Mouse (Mus musculus): ENCODE measurements at regions not wholly inside any gene's neighbourhood (a gene's known extent, or its start where the extent isn't known, plus 50 kb on each side); places are given as distances from the start of the nearest gene placed in this dataset.

DNA sequence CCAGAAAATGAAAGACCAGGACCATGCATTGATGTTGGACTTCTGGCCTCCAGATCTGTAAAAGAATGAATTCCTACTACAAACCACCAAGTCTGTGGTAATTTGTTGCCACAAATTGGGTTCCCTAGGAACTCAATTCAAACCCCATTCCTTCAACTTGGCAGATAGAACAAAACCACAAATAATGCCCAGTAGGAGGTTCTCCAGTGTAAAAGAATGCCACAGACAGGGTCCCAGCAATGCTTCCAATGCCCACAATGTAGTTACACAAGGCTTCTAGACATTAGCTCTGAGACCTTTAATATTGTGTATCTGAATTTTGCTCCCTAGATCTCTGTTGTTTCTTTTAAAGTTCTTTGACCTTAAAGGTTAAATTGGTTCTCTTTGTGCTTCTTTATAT lies 278.2 kb upstream of the Pitx2 start:
- Histone ChIP-seq H3K9me3 (ENCODE audit: control insufficient read depth) (no peaks in the 10 kb centered on the region), H3K4me1 (replicated peaks; ENCODE audit: control insufficient read depth, insufficient read depth, low read length) (no peaks in the 10 kb centered on the region), H3K9ac (ENCODE audit: low read depth, low read length) (no peak overlapping the region), H3K27ac (ENCODE audit: low read depth, low read length) (no peak overlapping the region), H3K27me3 (replicated peaks; ENCODE audit: control insufficient read depth, insufficient read depth, low read length) (no peaks in the 10 kb centered on the region), H3K4me3 (ENCODE audit: low read depth, low read length) (no peak overlapping the region), H3K36me3 (ENCODE audit: control insufficient read depth, insufficient read depth) (no peaks in the 10 kb centered on the region), H3K4me2 (replicated peaks; ENCODE audit: low read depth) (no peak overlapping the region)
- no peak for ATAC-seq
- no peak for TF ChIP-seq CTCF (IDR thresholded peaks at IDR 0.05; ENCODE audit: low read depth)

DNA sequence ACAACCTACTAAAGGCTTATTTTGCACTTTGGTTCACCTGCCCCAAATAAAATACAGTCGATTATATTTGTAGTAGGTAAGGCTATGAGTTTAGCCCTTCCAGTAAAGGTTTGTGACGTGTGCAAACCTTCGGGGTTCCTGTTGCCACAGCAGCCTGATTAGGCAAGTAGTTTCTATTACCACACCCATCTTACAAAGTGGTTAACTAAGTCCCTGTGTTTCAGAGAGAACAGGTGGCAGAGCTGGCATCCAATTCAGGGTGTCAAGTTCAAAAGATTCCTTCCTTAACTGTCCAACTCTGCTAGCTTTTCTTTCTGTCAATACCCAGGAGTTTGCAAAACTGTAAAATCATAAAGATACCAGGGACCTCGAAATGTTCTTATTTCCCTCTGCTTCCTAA lies 277.5 kb upstream of the Pitx2 start:
- H3K27me3 ChIP-seq (replicated peaks; ENCODE audit: control insufficient read depth, insufficient read depth, low read length) = no peaks in the 10 kb centered on the region
- H3K4me2 ChIP-seq (replicated peaks; ENCODE audit: low read depth) = no peak overlapping the region
- no peak overlapping the region for H3K27ac ChIP-seq (ENCODE audit: low read depth, low read length)
- H3K4me1 ChIP-seq (replicated peaks; ENCODE audit: control insufficient read depth, insufficient read depth, low read length) = no peaks in the 10 kb centered on the region
- 63% methylated on average over 4 of the region's 4 CpGs for WGBS
- no peaks in the 10 kb centered on the region for H3K36me3 ChIP-seq (ENCODE audit: control insufficient read depth, insufficient read depth)
- TF ChIP-seq CTCF (IDR thresholded peaks at IDR 0.05; ENCODE audit: low read depth) = no peak
- no peaks in the 10 kb centered on the region for H3K9me3 ChIP-seq (ENCODE audit: control insufficient read depth)
- no peak overlapping the region for H3K9ac ChIP-seq (ENCODE audit: low read depth, low read length)
- no peak for ATAC-seq
- no peak overlapping the region for H3K4me3 ChIP-seq (ENCODE audit: low read depth, low read length)

DNA sequence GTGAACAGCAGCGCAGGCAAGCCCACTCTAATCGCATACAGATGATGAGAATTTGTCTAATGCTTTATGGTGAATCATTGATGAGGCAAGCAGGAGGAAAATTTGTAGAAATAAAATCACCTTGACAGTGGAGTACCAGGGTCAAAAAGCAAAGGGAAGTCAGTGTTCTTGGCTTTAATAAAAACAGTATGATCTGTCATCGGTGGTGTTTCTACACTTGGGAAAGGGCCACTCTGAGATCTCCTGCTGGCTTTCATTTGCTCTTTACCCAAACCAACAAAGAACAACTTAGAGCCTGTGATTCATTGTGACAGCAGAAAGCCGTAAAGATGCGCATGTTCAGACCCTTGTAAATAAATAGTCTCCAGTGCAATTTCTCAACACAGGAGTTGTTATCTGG lies 261.1 kb upstream of the Pitx2 start:
- Histone ChIP-seq H3K4me2 (replicated peaks; ENCODE audit: low read depth) (no peak overlapping the region), H3K27ac (ENCODE audit: low read depth, low read length) (no peak overlapping the region), H3K4me3 (ENCODE audit: low read depth, low read length) (no peak overlapping the region), H3K9me3 (ENCODE audit: control insufficient read depth) (no peaks in the 10 kb centered on the region), H3K4me1 (replicated peaks; ENCODE audit: control insufficient read depth, insufficient read depth, low read length) (no peaks in the 10 kb centered on the region), H3K27me3 (replicated peaks; ENCODE audit: control insufficient read depth, insufficient read depth, low read length) (no peaks in the 10 kb centered on the region), H3K36me3 (ENCODE audit: control insufficient read depth, insufficient read depth) (no peaks in the 10 kb centered on the region), H3K9ac (ENCODE audit: low read depth, low read length) (no peak overlapping the region)
- no peak for ATAC-seq
- TF ChIP-seq CTCF (IDR thresholded peaks at IDR 0.05; ENCODE audit: low read depth) = no peak
- 76% methylated on average over 5 of the region's 5 CpGs for WGBS

DNA sequence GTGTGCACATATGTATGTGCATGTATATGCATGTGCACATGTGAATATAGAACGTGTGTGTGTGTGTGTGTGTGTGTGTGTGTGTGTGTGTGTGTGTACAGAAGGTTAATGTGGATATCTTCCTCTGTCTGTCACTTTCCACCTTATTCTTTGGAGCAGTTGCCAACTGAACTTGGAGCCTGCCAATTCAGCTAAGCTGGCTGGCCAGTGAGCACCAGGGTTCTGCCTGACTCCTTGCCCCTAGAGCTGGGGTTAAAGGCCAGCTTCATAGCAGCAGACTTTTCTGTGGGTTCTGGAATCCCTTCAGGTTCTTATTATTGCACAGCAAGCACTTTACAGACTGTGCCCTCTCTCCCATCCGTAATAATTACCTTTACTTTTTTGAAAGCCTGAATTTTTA lies 258.5 kb upstream of the Pitx2 start:
- no peaks in the 10 kb centered on the region for H3K27me3 ChIP-seq (replicated peaks; ENCODE audit: control insufficient read depth, insufficient read depth, low read length)
- no peak for TF ChIP-seq CTCF (IDR thresholded peaks at IDR 0.05; ENCODE audit: low read depth)
- no peak overlapping the region for H3K9ac ChIP-seq (ENCODE audit: low read depth, low read length)
- H3K36me3 ChIP-seq (ENCODE audit: control insufficient read depth, insufficient read depth) = no peaks in the 10 kb centered on the region
- WGBS = 90% methylated on average over 2 of the region's 2 CpGs
- no peak for ATAC-seq
- no peaks in the 10 kb centered on the region for H3K9me3 ChIP-seq (ENCODE audit: control insufficient read depth)
- no peak overlapping the region for H3K27ac ChIP-seq (ENCODE audit: low read depth, low read length)
- H3K4me3 ChIP-seq (ENCODE audit: low read depth, low read length) = no peak overlapping the region
- H3K4me1 ChIP-seq (replicated peaks; ENCODE audit: control insufficient read depth, insufficient read depth, low read length) = no peaks in the 10 kb centered on the region
- H3K4me2 ChIP-seq (replicated peaks; ENCODE audit: low read depth) = no peak overlapping the region

DNA sequence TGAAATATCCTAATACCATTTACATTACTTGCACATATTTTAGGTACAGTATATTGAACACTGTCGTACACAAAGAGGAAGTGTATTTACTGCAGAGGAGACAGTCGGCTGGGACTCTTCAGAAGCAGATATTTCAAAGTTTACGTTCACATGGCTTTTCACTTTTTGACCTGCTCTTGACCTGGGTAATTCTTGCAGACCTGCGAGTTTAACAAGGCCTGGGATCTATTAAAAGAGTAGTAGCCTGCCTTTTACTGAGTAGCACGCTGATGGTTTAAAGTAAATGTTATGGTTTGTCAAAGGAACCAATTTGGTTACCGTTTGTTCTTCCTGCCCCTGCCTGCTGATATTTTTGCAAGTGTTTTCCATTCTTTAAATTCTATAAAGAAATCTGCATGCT lies 255.0 kb upstream of the Pitx2 start:
- no peak for ATAC-seq
- H3K27ac ChIP-seq (ENCODE audit: low read depth, low read length) = no peak overlapping the region
- no peak overlapping the region for H3K4me2 ChIP-seq (replicated peaks; ENCODE audit: low read depth)
- H3K36me3 ChIP-seq (ENCODE audit: control insufficient read depth, insufficient read depth) = no peaks in the 10 kb centered on the region
- H3K4me3 ChIP-seq (ENCODE audit: low read depth, low read length) = no peak overlapping the region
- no peaks in the 10 kb centered on the region for H3K9me3 ChIP-seq (ENCODE audit: control insufficient read depth)
- no peaks in the 10 kb centered on the region for H3K27me3 ChIP-seq (replicated peaks; ENCODE audit: control insufficient read depth, insufficient read depth, low read length)
- WGBS = 42% methylated on average over 6 of the region's 6 CpGs
- no peak for TF ChIP-seq CTCF (IDR thresholded peaks at IDR 0.05; ENCODE audit: low read depth)
- H3K9ac ChIP-seq (ENCODE audit: low read depth, low read length) = no peak overlapping the region
- H3K4me1 ChIP-seq (replicated peaks; ENCODE audit: control insufficient read depth, insufficient read depth, low read length) = no peaks in the 10 kb centered on the region

DNA sequence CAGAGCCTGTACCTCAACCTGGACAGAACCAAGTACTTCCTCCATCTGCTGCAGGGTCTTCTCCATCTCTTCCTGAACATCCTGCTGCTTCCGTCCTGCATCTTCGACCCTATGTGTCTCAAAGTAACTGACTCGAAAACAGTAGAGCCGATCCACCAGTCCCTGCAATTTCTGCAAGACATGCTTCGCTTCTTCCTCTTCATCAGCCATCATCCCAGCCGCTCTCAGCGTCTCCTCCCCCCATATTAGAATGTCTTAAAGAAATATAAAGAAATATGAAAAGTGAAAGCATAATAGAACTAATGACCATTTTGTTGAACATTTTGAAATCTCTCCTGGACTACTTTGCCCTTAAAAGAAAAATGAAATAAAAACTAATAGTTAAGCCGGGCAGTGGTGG lies 244.8 kb upstream of the Pitx2 start:
- TF ChIP-seq CTCF (IDR thresholded peaks at IDR 0.05; ENCODE audit: low read depth) = no peak
- 93% methylated on average over 8 of the region's 8 CpGs for WGBS
- no peak for ATAC-seq

DNA sequence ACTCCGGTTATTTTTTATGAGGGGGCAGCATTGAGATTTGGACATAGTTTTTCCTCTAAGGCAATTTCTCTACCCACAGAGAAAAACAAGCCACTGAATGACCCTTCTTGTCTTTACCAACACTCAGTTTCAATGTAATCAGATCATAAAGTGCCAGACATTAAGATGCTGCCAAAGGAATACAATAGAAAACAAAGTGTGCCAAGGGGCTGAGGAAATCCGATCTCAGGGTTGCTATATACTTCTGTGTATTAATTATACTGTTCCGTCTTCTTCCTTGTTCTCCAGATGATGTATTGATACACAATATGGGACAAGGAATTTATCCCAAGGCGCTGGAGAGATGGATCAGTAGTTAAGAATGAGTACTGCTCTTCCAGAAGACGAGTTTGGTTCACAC lies 222.9 kb upstream of the Pitx2 start:
- Histone ChIP-seq H3K4me3 (ENCODE audit: low read depth, low read length) (no peak overlapping the region), H3K36me3 (ENCODE audit: control insufficient read depth, insufficient read depth) (no peaks in the 10 kb centered on the region), H3K4me2 (replicated peaks; ENCODE audit: low read depth) (no peak overlapping the region), H3K27ac (ENCODE audit: low read depth, low read length) (no peak overlapping the region), H3K9ac (ENCODE audit: low read depth, low read length) (no peak overlapping the region), H3K9me3 (ENCODE audit: control insufficient read depth) (no peaks in the 10 kb centered on the region), H3K4me1 (replicated peaks; ENCODE audit: control insufficient read depth, insufficient read depth, low read length) (no peaks in the 10 kb centered on the region), H3K27me3 (replicated peaks; ENCODE audit: control insufficient read depth, insufficient read depth, low read length) (no peaks in the 10 kb centered on the region)
- no peak for TF ChIP-seq CTCF (IDR thresholded peaks at IDR 0.05; ENCODE audit: low read depth)
- WGBS = 76% methylated on average over 5 of the region's 5 CpGs
- ATAC-seq = no peak

More for the DNA sequence above, 244.8 kb upstream of the Pitx2 start:
- Histone ChIP-seq H3K9ac (ENCODE audit: low read depth, low read length) (no peak overlapping the region), H3K4me3 (ENCODE audit: low read depth, low read length) (no peak overlapping the region), H3K9me3 (ENCODE audit: control insufficient read depth) (no peaks in the 10 kb centered on the region), H3K4me1 (replicated peaks; ENCODE audit: control insufficient read depth, insufficient read depth, low read length) (no peaks in the 10 kb centered on the region), H3K27me3 (replicated peaks; ENCODE audit: control insufficient read depth, insufficient read depth, low read length) (no peaks in the 10 kb centered on the region), H3K27ac (ENCODE audit: low read depth, low read length) (no peak overlapping the region), H3K4me2 (replicated peaks; ENCODE audit: low read depth) (no peak overlapping the region), H3K36me3 (ENCODE audit: control insufficient read depth, insufficient read depth) (no peaks in the 10 kb centered on the region)

Data from intestine, postnatal 0 days (tissue).